Mouse (Mus musculus) G1E-ER4 (cell line): ENCODE measurements around the gene B3gnt7. TPM values are rescaled to one million over a fixed set of nuclear protein-coding genes. Genes with fewer than 3 reads are reported as not detected.

ENCODE experiments used
- GATA1 ChIP-seq: IDR thresholded peaks from one replicate; pipeline ENCODE4 v1.8.0; 2012; ENCODE audit warnings: low read length, inconsistent platforms
- polyA plus RNA-seq: library from polyadenylated mRNA; stranded (reverse); fragments of >175 nt; gene quantifications from 2 replicates; pipeline ENCODE4 v1.2.3, GENCODE M21; 2012

Gene B3gnt7
- polyA plus RNA-seq, 1 experiment, result 1.5 TPM

DNA sequence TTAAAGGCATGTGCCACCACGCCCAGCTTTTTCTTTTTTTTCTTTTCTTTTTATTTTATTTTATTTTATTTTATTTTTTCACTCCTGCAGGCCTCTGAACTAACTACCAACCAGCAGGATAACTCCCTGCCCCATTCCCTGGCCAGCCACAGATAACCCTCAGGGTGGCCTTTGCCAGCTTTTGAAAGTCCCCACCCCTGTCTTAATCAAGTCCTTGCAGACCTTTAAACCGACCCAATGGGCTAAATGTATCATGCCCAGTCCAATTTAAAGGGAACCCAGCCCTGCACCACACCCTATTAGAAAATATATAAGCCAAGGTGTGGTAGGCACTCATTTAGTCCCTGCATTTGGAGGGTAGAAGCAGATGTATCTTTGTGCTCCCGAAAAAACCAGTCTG is 9.6 kb downstream of the B3gnt7 start:
- no peak for TF ChIP-seq GATA1

DNA sequence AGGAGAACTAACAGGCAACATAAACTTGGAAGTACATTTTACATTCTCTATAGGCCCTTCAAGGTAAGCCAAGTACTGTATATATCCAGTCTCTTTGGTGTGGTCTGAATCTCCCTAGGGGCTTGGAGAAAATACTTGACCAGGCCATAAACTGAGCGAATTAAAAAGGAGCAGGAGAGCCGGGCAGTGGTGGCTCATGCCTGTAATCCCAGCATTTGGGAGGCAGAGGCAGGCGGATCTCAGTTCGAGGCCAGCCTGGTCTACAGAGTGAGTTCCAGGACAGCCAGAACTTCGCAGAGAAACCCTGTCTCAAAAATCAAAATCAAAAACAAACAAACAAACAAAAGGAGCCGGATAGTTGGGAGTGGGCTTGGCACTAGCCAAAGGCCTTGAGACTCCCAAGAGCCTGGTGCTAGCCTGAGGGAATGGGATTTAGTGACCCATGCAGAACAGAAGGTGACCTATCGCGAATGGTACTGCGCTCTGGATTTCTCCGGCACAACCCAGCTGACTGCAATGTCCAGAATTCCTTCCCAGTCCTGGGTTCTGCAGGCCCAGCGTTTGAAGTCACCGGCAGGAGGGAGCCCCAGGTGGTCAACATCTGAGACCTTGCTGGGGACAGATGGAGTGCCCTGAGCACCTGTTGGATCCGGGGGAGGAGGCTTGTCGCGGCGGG is 10.6 kb downstream of the B3gnt7 start:
- TF ChIP-seq GATA1, result no peak

DNA sequence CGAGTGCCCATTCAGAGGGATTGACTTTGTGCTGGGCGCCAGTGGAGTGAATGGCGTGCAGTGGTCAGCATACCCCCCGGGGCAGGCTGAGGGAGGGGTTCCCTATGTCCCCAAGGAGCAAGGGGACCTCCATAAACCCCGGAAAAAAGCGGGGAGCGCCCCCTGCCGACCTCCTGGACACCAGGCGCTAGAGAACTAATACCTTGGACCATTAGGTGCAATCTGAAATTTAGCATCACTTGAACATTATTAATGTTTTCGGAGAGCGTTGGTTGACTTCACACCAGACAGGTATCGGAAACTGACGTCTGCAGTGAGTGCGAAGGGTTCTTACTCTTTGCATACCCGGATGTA is 11.1 kb downstream of the B3gnt7 start:
- TF ChIP-seq GATA1, result no peak

DNA sequence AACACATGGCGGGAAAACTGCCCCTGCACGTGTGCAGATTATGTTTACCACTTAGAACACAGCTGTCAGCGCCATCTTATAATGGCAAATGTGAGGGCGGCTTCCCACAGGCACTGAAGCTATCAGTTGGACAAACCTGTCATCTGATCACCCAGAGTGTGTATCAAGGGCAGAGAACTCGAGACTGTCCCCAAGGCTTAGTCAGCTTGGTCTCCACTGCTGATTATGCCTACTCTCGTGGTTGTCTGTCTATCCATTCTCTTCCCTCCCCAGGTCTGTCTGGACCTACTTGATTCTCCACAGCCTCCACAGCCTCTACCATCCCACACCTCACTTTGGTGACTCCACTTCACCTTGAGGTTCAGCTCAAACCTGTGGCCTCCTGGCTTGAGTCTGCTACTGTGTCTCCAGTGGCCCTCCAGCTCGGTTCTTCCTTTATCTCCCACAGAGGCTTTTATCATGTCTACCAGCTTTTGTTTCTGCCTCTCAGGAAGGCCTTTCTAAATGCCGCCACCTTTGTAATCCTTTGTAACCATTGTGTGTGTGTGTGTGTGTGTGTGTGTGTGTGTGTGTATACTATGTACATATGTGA is 18.3 kb downstream of the B3gnt7 start:
- no peak for TF ChIP-seq GATA1

DNA sequence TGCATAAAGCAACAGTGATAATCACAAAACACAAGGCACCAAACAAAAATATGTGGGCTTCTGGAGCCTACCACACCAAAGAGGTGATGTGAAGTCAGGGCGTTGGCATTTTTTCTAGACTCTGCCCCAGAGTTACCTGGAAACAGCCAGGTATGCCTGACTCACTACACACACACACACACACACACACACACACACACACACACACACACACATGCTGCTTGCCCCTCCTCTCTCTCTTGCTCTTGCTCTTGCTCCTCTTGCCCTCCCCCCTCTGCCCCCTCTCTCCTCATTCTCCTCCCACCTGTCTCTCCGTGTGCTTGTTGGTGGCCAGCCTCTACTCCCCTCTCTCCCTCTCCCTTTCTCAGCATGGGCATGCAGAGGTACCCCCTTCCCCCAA is 33.7 kb downstream of the B3gnt7 start:
- no peak for TF ChIP-seq GATA1

DNA sequence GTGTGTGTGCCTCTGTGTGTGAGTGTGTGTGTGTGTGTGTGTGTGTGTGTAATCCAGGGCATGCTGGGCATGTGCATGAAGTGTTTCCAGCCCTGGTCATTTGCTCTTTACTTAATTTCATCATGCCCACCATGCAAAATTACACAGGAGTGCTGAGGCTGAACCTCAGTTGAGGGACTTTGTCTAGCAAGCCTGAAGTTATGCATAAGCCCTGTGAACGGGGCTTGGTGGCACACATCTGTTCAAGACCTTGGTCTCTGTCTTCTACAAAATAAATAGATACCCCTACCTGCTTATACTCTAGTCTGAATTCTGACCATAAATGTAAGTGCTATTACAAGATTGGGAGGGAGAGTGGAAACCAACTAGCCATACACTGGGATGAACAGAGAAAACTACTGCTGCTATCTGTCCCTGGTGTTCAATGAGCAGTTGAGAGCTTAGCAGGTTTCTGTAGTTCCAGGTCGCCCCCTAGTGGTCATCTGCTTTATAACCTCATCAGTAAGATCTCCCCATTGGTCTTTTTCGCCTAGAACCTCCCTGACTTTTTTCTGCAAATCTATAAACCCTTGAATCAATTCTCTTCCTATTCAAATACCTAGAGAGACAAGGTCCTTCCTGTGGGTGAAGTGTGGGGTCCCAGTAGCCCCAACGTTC is 36.7 kb downstream of the B3gnt7 start:
- TF ChIP-seq GATA1, result no peak

DNA sequence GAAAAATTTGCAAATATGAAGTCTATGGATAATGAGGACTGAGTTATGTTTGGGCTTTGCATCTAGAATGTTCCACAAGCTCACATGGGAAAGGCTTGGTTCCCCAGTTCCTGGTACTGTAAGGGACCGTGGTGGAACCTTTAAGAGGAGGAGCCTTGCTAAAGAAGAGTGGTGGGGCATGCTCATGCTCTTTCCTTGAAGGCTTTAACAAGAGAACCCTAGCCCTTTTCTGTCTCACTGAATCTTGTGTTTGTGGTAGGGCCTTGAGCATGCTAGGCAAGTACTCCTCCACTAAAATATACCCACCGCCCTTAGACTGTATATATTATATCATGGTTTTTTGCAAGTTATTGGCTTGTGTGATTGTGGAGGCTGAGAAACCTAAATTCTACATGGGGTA is 39.7 kb downstream of the B3gnt7 start:
- no peak for TF ChIP-seq GATA1

DNA sequence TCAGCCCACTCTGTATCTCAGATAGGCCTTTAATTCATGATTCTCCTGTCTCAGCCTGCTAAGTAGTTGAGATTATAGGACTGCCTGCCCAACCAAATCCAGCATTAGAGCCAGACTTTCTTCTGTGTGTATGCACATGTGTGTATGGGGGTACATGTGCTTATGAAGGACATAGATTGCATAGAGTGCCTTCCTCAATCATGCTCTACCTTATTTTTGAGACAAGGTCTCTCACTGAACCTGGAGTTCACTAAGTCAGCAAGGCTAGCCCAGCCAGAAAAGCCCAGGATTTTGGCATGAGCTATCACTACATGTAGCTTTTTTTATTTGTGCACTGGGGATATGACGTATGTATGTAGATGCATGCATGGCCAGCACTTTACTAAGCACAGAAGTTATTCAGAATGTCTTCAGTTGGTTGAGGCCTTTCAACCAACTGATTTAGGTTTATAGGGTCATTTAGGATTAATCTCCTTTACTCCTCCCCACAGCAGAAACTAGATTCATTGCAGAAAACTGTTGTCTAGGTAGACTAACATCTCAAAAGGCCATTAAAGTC is 40.5 kb downstream of the B3gnt7 start:
- TF ChIP-seq GATA1, result no peak

DNA sequence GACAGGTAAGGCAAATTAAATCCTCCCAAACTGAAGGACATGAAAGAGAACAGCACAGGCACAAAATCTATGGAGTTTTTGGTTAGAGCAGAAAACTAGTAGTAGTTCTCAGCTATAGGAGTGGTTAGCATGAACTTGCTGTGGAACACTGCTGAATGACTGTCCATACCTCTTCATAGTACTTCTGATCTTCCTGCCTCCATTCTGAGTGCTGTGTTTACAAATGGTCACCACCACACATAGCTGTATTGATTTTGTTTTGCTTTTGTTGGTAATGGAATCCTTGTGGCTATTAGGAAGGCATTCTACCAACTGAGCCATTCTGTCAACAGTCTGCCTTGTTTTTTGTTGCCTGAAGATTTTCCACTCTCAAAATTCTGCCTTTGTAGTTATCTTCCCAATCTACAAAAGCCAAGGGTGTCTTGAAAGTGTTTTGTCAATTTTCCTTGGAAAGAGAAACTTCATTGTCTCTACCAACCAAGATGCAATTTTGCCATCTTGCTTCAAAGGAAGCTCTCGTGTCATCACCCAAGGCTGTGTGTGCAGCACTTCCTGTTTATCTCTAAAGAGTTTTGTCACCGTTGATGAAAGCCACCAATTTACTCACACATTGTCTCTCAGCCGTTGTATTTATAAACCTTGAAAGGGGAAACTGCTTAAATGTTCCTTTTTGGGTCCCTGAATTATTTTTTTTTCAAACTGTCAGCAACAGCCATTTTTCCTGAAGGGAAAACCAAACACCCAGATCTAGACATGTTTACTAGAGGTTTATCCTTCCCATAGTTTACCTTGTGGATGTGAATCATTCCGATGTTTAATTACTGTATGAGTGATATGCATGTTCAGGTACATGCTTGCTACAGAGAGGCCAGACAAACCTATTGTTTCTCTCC is 41.6 kb downstream of the B3gnt7 start:
- TF ChIP-seq GATA1, result no peak

DNA sequence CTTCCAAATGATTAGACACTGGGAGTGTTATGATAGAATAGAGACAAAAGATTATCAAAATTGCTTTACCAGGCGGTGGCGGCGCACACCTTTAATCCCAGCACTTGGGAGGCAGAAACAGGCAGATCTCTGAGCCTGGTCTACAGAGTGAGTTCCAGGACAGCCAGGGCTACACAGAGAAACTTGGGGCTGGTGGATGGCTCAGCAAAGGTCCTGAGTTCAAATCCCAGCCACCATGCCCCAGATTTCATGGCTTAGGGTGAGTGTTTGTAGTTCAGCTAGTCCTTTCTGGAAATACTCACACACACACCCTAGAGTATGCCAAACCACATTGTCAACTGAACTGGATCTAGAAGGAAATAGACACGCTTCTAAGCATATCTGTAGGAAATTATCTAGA is 42.4 kb downstream of the B3gnt7 start:
- no peak for TF ChIP-seq GATA1

DNA sequence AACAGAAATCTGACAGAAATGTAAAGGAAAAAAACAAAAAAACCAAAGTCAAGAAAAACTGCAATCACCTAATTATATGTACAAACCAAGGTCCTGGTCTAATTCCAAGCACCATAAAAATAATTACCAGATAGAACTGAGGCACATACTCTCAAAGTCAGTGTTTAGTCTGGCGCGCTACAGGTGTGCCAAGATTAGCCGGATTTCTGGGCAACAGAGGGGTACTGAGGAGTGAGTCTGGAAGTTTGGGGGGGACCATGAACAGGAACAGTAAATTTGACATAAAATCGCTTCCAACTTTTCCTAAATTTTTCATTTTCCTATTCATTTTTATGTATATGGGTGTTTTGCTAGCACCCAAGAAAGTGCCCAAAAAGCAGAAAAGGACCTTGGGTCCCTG is 43.3 kb downstream of the B3gnt7 start:
- no peak for TF ChIP-seq GATA1

DNA sequence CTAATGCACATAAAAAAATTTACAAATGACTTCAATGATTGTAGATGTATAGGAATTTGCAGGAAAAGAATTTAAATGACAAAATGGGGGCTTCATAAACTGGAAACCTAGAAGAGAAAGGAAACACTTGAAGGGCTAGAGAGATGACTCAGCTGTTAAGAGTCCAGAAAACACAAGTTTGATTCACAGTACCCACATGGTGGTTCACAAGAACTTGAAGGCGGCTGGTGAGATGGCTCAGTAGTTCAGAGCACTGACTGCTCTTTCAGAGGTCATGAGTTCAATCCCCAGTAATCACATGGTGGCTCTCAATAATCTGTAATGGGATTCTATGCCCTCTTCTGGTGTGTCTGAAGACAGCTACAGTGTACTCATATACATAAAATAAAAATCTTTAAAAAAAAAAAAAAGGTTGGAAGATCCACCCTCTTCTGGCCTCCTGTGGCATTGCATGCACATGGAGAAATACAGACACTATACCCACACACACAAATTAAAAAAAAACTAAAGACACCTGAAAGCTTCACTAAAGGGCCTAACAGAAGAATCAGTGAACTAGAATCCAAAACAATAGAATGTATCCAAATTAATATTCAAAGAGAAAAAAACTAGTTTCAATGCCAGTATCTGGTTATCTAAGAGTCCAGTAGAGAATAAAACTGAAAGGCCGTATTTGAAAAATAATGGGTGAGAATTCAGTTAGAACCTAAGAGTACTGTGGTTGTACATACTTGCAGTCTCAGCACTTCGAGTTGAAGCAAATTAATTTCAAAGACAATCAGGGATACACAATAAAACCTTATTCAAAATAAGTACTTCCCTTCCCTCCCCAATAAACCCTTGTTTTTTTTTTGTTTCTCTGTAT is 44.5 kb downstream of the B3gnt7 start:
- no peak for TF ChIP-seq GATA1

DNA sequence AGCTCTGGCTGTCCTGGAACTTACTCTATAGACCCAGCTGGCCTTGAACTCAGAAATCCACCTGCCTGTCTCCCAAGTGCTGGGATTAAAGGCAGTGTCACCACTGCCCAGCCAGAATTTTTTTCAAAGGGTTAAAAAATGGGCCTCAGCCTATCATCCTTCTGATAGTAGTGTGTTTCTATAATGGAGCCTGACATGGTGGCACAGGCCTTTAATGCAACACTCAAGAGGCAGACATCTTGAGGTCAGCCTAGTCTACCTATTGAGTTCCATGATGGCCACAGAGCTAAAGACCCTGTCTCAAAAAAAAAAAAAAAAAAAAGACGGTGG is 45.0 kb downstream of the B3gnt7 start:
- no peak for TF ChIP-seq GATA1

DNA sequence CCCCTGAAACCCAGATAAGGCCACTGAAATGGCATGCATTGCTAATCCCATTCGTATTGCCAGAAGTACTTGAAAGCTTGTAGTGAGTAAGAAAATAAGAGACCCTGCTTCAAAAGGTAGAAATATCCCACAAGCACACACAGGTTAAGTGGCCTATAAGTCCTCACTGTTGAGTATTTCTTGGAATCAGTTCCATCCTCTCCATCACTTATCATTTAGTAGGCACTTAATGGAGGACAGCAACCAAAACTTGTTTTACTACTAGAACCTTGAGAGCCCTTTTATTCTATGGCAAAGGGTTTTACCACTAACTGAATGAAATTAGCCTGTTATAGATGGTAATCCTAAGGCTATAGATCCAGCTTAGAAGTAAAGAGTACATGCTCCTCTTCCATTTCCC is 45.5 kb downstream of the B3gnt7 start:
- TF ChIP-seq GATA1, result no peak

DNA sequence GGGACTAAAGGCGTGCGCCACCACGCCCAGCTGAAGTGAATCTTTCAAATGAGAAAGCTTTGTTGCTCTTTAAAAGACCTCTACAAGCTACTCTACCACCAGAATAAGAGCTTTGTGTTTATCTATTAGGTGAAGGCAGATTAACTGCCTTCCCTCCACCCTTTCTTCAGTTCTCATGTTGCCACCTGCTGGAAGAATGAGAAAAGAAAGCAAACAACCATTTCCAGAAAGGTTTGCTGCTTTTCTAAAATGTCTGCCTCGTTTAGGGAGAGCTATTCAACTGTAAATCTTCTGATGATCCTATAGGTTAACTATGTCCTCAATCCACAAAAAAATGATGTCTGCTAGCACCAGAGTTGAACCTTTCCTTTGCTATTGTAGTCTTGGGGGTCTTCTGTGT is 46.2 kb downstream of the B3gnt7 start:
- no peak for TF ChIP-seq GATA1
